Mouse (Mus musculus): Measurements from ENCODE around the gene Olfr976. TPM values are rescaled to one million over a fixed set of nuclear protein-coding genes. Genes with fewer than 3 reads are reported as not detected.

The Olfr976 gene
- polyA plus RNA-seq, 1 experiment from 2014 or later = 0.09 TPM

- H3K4me2 ChIP-seq (replicated peaks) = no peak overlapping the region
- 63% methylated on average over 6 of the region's 6 CpGs for WGBS
- H3K4me1 ChIP-seq = no peaks in the 10 kb centered on the region
- H3K9me3 ChIP-seq (replicated peaks) = no peaks in the 10 kb centered on the region
- no peaks in the 10 kb centered on the region for H3K36me3 ChIP-seq
- no peak overlapping the region for H3K4me3 ChIP-seq (replicated peaks)
- no peak overlapping the region for H3K27ac ChIP-seq (replicated peaks)
- H3K9ac ChIP-seq = no peak overlapping the region
- ATAC-seq (ENCODE audit: insufficient number of reproducible peaks, low FRiP score, low TSS enrichment, low read depth) = no peak
- no peaks in the 10 kb centered on the region for H3K27me3 ChIP-seq
Observed at GRCm38 (mm10) chr9:39905106-39905505, 55.8 kb downstream of the Olfr976 start.

Other genes with a start within 250 kb of the Olfr976 start
- not detected in 2 replicates for gene Olfr965, start 249.8 kb downstream of the Olfr976 start, polyA plus RNA-seq (2015; fragmentation: Nextera tagmentation; extraction: Ambion mirVana)
- not detected in 2 replicates for gene Olfr150, start 230.2 kb downstream of the Olfr976 start, polyA plus RNA-seq (2015; fragmentation: Nextera tagmentation; extraction: Ambion mirVana)
- gene Olfr967, start 214.9 kb downstream of the Olfr976 start, polyA plus RNA-seq (2015; fragmentation: Nextera tagmentation; extraction: Ambion mirVana) = not detected in 2 replicates
- gene Olfr968, start 177.9 kb downstream of the Olfr976 start, polyA plus RNA-seq (2015; fragmentation: Nextera tagmentation; extraction: Ambion mirVana) = not detected in 2 replicates
- 0.23 and 0.24 TPM in 2 replicates for gene Olfr969, start 170.2 kb downstream of the Olfr976 start, polyA plus RNA-seq (2015; fragmentation: Nextera tagmentation; extraction: Ambion mirVana)
- 0.12 TPM in 1 of 2 replicates, not detected in the other for gene Olfr970, start 152.3 kb downstream of the Olfr976 start, polyA plus RNA-seq (2015; fragmentation: Nextera tagmentation; extraction: Ambion mirVana)
- gene Olfr971, start 124.3 kb downstream of the Olfr976 start, polyA plus RNA-seq (2015; fragmentation: Nextera tagmentation; extraction: Ambion mirVana) = not detected in 2 replicates
- 0.12 and 0.19 TPM in 2 replicates for gene Olfr972, start 94.7 kb downstream of the Olfr976 start, polyA plus RNA-seq (2015; fragmentation: Nextera tagmentation; extraction: Ambion mirVana)
- gene Olfr229, start 53.8 kb downstream of the Olfr976 start, polyA plus RNA-seq (2015; fragmentation: Nextera tagmentation; extraction: Ambion mirVana) = not detected in 2 replicates
- 0.20 TPM in 1 of 2 replicates, not detected in the other for gene Olfr974, start 23.6 kb downstream of the Olfr976 start, polyA plus RNA-seq (2015; fragmentation: Nextera tagmentation; extraction: Ambion mirVana)
- gene Olfr975, start 9.1 kb downstream of the Olfr976 start, polyA plus RNA-seq (2015; fragmentation: Nextera tagmentation; extraction: Ambion mirVana) = 0.05 TPM in 1 of 2 replicates, not detected in the other
- gene Olfr978, start 31.0 kb upstream of the Olfr976 start, polyA plus RNA-seq (2015; fragmentation: Nextera tagmentation; extraction: Ambion mirVana) = not detected in 2 replicates
- gene Olfr979, start 42.3 kb upstream of the Olfr976 start, polyA plus RNA-seq (2015; fragmentation: Nextera tagmentation; extraction: Ambion mirVana) = 0.11 TPM in 1 of 2 replicates, not detected in the other
- not detected in 2 replicates for gene Olfr980, start 48.4 kb upstream of the Olfr976 start, polyA plus RNA-seq (2015; fragmentation: Nextera tagmentation; extraction: Ambion mirVana)
- 0.26 TPM in 1 of 2 replicates, not detected in the other for gene Olfr981, start 60.3 kb upstream of the Olfr976 start, polyA plus RNA-seq (2015; fragmentation: Nextera tagmentation; extraction: Ambion mirVana)
- gene Olfr982, start 112.7 kb upstream of the Olfr976 start, polyA plus RNA-seq (2015; fragmentation: Nextera tagmentation; extraction: Ambion mirVana) = not detected in 2 replicates
- gene Olfr983, start 132.5 kb upstream of the Olfr976 start, polyA plus RNA-seq (2015; fragmentation: Nextera tagmentation; extraction: Ambion mirVana) = not detected in 2 replicates
- gene Olfr984, start 153.1 kb upstream of the Olfr976 start, polyA plus RNA-seq (2015; fragmentation: Nextera tagmentation; extraction: Ambion mirVana) = not detected in 2 replicates
- not detected in 2 replicates for gene Olfr985, start 169.1 kb upstream of the Olfr976 start, polyA plus RNA-seq (2015; fragmentation: Nextera tagmentation; extraction: Ambion mirVana)
- not detected in 2 replicates for gene Tmem225, start 187.0 kb upstream of the Olfr976 start, polyA plus RNA-seq (2015; fragmentation: Nextera tagmentation; extraction: Ambion mirVana)
- 0.05 TPM in 1 of 2 replicates, not detected in the other for gene Olfr986, start 219.8 kb upstream of the Olfr976 start, polyA plus RNA-seq (2015; fragmentation: Nextera tagmentation; extraction: Ambion mirVana)
- gene Zfp202, start 231.2 kb upstream of the Olfr976 start, polyA plus RNA-seq (2015; fragmentation: Nextera tagmentation; extraction: Ambion mirVana) = 5.8 and 6.5 TPM in 2 replicates

Measured in embryonic facial prominence, embryonic 15.5 days (tissue).